Mouse (Mus musculus) kidney, postnatal 36 days (tissue): ENCODE measurements at regions not wholly inside any gene's neighbourhood (a gene's known extent, or its start where the extent isn't known, plus 50 kb on each side); places are given as distances from the start of the nearest gene placed in this dataset.
A peak's percentile ranks its signal among the peaks of the same experiment; 100 is the strongest.

Experiments
- DNase-seq, 2 experiments: peaks; one replicate each; pipeline ENCODE4 v3.0.0; 2021 to 2022; ENCODE audit warnings: mixed read lengths in 2 of 2

- no peak for DNase-seq
Observed at GRCm38 (mm10) chr11:113096209-113096608, 314.2 kb downstream of the Sox9 start.

DNA sequence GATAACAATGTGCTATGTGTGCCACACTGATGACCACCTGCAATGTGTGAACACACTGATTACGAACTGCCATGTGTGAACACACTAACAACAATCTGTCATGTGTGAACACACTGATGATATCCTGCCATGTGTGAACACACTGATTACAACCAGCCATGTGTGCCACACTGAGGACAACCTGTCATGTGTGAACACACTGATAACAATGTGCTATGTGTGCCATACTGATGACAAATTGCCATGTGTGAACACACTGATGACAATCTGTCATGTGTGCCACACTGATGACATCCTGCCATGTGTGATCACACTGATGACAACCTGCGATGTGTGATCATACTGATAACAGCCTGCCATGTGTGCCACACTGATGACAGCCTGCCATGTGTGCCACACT is 316.3 kb downstream of the Sox9 start:
- DNase-seq = no peak

DNA sequence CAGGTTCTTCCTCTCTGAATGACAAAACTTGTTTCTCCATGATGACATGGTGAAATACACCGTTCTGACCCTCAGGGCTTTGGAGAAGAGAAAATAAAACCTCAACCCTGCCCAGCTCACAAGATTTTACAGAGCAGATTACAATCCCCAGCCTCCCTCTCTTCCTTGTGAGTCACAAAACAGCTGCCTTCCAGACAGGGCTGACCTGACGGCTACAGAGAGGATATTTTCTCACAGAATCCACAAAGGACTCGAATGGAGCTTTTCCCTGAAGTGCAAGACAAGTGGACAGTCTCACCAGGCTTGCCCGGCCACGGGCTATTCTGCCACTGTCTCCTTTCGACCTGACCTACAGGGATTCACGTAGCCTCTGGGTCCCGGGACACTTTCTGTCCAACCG is 318.8 kb downstream of the Sox9 start:
- no peak for DNase-seq

DNA sequence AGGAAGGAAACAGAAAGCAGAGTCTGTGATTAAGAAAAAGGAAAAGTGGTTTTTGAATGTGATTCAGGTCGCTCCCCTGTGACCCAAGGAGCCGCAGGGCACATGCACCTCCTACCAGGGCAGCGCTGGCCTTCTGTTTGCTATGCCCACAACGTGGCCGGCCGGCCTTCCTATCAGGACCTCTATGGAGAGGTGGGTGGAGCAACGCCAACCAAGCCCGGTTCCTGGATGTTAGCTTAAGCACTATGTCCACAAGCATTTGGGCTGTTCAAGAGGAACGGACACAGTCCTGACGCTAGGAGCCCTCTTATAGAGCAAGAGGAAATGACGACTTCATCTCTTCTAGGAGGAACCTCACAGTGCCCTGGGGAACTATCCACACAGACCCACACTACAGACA is 319.5 kb downstream of the Sox9 start:
- peak; percentile 28 to 50 for DNase-seq

- no peak for DNase-seq
Observed at GRCm38 (mm10) chr11:113103161-113103845, 321.3 kb downstream of the Sox9 start.

DNA sequence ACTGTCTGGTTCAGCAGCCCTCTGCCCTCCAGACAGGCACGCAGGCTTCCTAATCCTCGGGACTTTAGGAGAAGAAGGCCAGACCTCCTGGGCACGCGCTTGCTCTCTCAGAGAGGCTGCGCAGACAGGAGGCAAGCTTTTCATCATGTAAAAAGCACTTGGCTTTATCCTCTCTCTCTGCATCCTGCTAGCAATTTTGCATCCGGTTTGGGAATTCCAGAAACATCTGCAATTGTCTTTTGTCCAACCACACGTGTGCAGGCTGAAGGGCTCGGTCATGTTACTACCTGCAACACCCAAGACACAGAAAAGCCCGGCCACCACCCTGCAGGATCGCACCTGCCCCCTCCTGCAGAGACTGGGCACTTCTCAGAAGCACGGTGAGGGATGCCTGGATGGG is 323.3 kb downstream of the Sox9 start:
- no peak for DNase-seq

DNA sequence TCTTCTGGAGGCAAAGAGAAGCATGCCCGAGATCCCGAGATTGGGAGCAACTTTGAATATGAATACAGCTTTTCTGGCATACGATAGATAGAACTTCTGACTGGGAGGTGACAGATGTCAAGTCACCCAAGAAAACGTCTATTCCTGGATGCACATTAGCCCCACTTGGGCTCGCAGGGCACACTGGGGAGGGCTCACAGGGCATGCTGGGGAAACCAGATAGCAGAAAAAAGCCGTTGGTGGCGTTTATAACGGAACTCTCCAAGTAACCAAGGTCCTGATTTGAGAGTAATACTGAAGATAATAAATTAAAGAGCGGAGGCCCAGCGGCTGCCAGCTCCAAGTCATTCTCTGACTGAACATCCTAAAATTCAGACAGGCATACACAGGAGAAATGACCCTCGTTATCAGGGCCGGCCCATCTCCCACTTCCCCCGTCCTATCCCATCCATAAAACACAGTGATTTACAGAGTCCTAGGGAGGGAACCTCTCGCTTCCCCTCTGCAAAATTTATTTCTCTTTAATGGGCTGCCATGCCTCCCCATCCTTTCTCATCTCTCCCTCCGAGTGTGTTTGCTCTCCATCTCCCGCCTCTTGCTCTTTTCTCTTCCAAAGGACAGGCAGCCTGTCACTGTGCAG is 325.3 kb downstream of the Sox9 start:
- peak; percentile 5 to 14 for DNase-seq

- DNase-seq = no peak
Observed at GRCm38 (mm10) chr11:113107966-113108699, 326.1 kb downstream of the Sox9 start.

GRCm38 (mm10) chr11:113109096-113109495 is 327.1 kb downstream of the Sox9 start:
- DNase-seq = no peak

DNA sequence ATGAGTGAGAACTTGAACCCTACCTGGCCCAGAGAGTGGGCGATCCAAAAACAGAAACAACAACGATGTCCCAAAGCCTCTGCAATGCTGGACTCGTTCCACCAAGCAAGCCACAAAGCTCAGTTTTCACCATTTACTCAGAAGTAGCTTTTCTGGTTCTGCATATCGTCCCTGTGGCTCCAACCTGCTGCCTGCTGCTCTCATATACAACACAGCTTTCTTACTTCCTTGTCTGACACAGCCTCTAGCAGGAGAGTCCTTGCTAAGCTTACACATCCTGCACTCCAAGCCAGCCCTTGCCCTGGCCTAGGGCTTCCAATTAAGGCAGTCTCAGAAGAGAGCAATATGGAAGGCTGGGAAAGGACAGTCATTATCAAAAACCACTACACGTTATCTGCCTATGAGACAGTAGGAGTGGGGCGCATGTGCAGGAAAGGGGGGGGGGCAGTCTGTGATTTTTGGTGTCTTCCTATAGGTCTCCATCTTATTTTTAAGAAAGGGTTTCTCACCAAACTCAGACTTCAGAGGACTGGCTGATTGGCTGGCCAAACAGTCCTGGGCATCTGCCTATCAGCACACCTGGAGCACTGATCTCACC is 331.3 kb downstream of the Sox9 start:
- DNase-seq = no peak

DNA sequence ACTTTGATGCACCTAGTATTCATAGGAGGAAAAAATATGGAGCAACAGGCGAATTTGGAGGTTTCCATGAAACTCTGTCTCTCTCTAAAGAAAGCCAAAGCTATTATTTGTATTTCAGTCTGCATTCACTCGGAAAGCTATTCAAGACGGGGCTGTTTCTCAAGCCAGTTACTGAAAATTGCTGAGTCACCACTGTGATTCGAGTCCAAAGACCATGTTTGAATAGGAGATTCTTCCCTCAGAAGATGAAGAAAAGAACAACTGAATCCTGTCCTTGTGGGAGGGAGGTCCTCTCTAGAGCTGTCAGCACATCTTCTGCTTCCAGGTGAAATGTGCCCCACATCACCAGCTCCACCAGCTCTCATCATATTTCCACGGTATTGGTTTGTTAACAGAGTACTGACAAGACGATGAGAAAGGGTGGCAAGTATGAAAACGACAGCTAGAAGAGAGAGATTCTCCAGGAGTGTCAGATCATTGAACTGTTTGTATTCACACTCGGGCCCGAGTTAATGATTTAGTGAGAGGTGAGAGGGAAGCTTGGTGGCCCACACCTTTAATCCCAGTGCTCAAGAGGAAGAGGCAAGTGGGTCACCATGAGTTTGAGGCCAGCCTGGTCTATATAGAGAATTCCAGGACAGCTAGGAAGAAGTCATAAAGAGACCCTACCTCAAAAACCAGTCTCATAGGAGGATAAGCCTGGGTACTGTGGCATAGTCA is 335.3 kb downstream of the Sox9 start:
- peak in 1 of 2 experiments; percentile 12 for DNase-seq

DNA sequence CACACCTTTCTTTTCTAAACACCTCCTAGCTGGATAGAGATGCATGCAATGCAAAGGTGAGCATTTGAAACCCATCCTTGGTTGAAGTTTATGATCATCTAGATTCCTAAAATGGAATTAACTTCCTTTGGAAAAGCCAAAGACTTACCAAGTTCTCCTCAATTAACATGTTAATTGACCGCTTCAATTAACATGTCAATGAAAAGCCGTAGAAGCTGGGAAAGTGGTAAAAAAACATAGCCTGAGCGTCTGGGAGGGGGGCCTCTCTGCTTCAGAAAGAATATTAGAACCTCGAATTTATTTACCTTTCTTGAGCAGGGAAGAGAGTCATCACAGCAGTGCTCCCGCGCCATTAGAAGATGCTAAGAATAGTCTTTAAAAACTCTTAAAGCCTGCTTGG is 338.5 kb downstream of the Sox9 start:
- DNase-seq = no peak

- no peak for DNase-seq
Observed at GRCm38 (mm10) chr11:113121307-113121706, 339.3 kb downstream of the Sox9 start.

DNA sequence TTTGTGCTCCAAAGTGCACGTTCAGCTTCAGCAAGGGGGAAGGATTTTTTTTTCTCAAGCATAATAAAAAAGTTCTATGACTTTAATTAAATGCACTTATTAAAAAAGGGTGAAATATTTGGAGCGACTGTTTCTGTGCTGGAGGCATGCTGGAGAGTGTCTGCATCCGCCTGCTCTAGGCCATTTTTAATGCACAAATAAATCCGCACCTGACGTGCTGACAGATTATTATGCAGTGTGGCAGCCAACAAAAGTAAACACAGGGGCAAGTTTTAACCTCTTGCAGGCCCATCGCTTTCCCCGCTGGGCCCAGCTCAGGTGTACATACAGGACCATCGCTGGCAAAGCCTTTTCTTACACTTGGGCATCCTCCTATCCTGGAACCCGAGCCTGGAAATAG is 340.1 kb downstream of the Sox9 start:
- DNase-seq = no peak

GRCm38 (mm10) chr11:113122964-113123363 is 340.9 kb downstream of the Sox9 start:
- DNase-seq = no peak

GRCm38 (mm10) chr11:113125832-113126231 is 343.8 kb downstream of the Sox9 start:
- DNase-seq = no peak

- DNase-seq = no peak
Observed at GRCm38 (mm10) chr11:113129192-113129591, 347.2 kb downstream of the Sox9 start.

GRCm38 (mm10) chr11:113129975-113130374 is 348.0 kb downstream of the Sox9 start:
- DNase-seq = no peak

DNA sequence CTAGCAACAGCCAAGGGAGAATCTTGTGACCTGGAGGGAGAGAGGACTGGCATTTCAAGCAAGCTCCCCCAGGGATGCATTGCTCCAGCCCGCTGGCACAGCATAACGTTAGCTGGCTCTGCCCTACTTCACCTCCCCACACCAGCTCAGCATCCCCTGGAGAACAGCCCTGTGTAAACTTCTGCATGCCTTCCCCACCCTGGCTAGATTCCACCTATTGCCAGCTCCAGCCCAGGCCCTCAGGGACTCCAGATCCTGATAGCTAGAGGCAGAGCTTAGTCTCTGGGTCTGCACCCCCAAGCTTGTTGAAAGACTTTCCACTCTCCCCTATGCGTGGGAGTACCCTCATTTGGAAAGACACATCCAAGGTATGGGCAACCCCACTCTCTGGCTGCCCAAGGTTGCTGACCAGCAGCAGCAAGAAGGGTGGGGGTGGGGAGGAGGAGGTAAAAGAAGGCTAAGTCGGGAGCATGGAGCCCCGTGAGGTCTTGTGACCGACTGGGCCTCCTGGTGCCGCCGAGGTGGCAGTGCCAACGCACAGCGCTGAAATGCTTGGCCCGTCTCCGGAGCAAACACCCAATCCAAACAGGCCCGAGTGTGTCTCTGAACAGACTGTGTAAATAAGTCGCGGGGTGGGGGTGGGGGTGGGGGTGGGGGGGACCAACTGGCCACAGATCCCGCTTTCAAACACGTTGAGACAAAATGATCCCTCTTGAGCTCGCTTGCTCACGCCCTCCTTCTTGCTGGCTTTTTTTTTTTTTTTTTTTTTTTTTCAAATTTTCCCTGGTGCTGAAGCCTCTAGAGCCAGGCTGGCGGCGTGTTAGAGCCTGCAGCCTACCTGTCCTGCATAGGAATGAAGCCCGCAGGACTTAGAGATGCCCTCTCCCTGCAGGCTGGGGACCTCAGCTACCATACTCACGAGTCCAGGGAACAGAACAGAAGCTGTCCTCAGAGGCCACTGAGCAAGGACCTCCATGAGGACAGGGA is 350.3 kb downstream of the Sox9 start:
- no peak for DNase-seq

- DNase-seq = no peak
Observed at GRCm38 (mm10) chr11:113133407-113133806, 351.4 kb downstream of the Sox9 start.

DNA sequence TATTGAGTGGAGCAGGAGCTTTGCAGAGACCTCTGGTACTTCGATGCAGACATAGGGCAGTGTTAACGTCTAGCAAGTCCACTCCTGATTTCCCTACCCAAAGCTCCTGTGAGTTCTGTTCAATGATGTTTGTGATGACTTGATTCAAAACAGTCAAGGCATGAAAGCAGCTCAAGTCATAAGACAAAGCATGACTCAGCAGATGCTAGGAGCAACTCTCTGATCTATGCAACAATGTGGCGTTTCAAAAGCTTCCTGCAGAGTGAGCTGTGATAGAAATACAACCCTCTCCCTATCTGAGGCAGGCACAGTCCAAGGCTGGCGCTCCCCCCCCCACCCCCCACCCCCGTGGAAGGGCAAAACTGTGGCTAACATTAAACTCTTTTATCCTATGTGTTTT is 353.2 kb downstream of the Sox9 start:
- DNase-seq = no peak

GRCm38 (mm10) chr11:113138462-113138861 is 356.4 kb downstream of the Sox9 start:
- peak; percentile 29 to 49 for DNase-seq
